Mouse (Mus musculus) CH12.LX (cell line): Measurements from ENCODE around the gene Shmt1. TPM values are rescaled to one million over a fixed set of nuclear protein-coding genes. Genes with fewer than 3 reads are reported as not detected.

Experiments used
- DNase-seq: peaks from one replicate; pipeline ENCODE4 v3.0.0-alpha.2; 2013; ENCODE audit errors: extremely low read depth
- H3K27ac ChIP-seq: 2 replicates; pipeline ENCODE4 v1.5.1; 2012; ENCODE audit warnings: low read depth, mild to moderate bottlenecking, control low read depth, moderate library complexity; ENCODE audit not compliant: insufficient read depth
- H3K27me3 ChIP-seq: replicated peaks from 2 replicates; pipeline ENCODE3; 2012; ENCODE audit warnings: inconsistent platforms
- H3K36me3 ChIP-seq, 2 experiments: replicated peaks in 1 of 2; 2 replicates each; pipeline versions ENCODE3 to v1.6.1; 2012; ENCODE audit warnings: inconsistent platforms in 1 of 2, low read length in 1 of 2, mild to moderate bottlenecking in 1 of 2, mixed read lengths in 1 of 2, moderate library complexity in 1 of 2; ENCODE audit not compliant: control insufficient read depth in 1 of 2, insufficient read depth in 1 of 2
- H3K4me1 ChIP-seq, 2 experiments: 2 replicates each; pipeline ENCODE4 v1.6.1; 2012; ENCODE audit warnings: inconsistent platforms in 1 of 2, moderate library complexity in 1 of 2; ENCODE audit not compliant: insufficient read depth in 2 of 2, control insufficient read depth in 1 of 2
- H3K4me2 ChIP-seq: 2 replicates; pipeline ENCODE4 v1.6.1; 2012; ENCODE audit warnings: low read depth, mild to moderate bottlenecking, control low read depth; ENCODE audit not compliant: poor library complexity, insufficient read depth, severe bottlenecking
- H3K4me3 ChIP-seq, 3 experiments: fragments of 150-350 bp in 1 of 3; sonication (generic) in 1 of 3; replicated peaks in 1 of 3; 2 replicates each; pipeline versions ENCODE3 to v1.5.1; 2011 to 2012; ENCODE audit warnings: low read depth in 2 of 3, low read length in 2 of 3, mild to moderate bottlenecking in 2 of 3, moderate library complexity in 2 of 3, control low read depth in 1 of 3, improper control_type of control experiment in 1 of 3, inconsistent platforms in 1 of 3, mixed read lengths in 1 of 3; ENCODE audit not compliant: poor library complexity in 1 of 3
- H3K79me2 ChIP-seq: replicated peaks from 2 replicates; pipeline ENCODE4 v1.6.1; 2012; ENCODE audit warnings: mild to moderate bottlenecking, moderate library complexity; ENCODE audit not compliant: control insufficient read depth, poor library complexity, insufficient read depth, severe bottlenecking; ENCODE audit errors: extremely low read depth
- H3K9ac ChIP-seq: 2 replicates; pipeline ENCODE4 v1.6.1; 2012; ENCODE audit warnings: low read depth, mild to moderate bottlenecking, control low read depth, moderate library complexity; ENCODE audit not compliant: insufficient read depth
- H3K9me3 ChIP-seq: replicated peaks from 2 replicates; pipeline ENCODE3; 2012; ENCODE audit warnings: low read length, inconsistent platforms, mixed read lengths
- BHLHE40 ChIP-seq: IDR thresholded peaks from 2 replicates; pipeline ENCODE4 v1.6.1; 2011; ENCODE audit warnings: mild to moderate bottlenecking, low read depth, low read length, improper control_type of control experiment
- CHD1 ChIP-seq: IDR thresholded peaks from 2 replicates; pipeline ENCODE4 v1.6.1; 2012; ENCODE audit warnings: low read depth, low read length, improper control_type of control experiment, inconsistent platforms
- CHD2 ChIP-seq: IDR thresholded peaks from 2 replicates; pipeline ENCODE4 v1.6.1; 2011; ENCODE audit warnings: low read length, improper control_type of control experiment
- CTCF ChIP-seq, 2 experiments: IDR thresholded peaks in 1 of 2; conservative IDR thresholded peaks in 1 of 2; 2 replicates each; pipeline ENCODE4 v1.5.1; 2011 to 2012; ENCODE audit warnings: low read depth in 2 of 2, low read length in 2 of 2, improper control_type of control experiment in 1 of 2, inconsistent platforms in 1 of 2, mild to moderate bottlenecking in 1 of 2, moderate library complexity in 1 of 2
- ELF1 ChIP-seq: IDR thresholded peaks from 2 replicates; pipeline ENCODE4 v1.6.1; 2014; ENCODE audit warnings: low read depth, mild to moderate bottlenecking, inconsistent platforms, low read length, improper control_type of control experiment
- EP300 ChIP-seq: IDR thresholded peaks from 2 replicates; pipeline ENCODE4 v1.6.1; 2011; ENCODE audit warnings: low read length, improper control_type of control experiment
- GABPA ChIP-seq: IDR thresholded peaks from 2 replicates; pipeline ENCODE4 v1.6.1; 2012; ENCODE audit warnings: low read depth, low read length, improper control_type of control experiment, inconsistent platforms; ENCODE audit not compliant: insufficient replicate concordance
- HCFC1 ChIP-seq: IDR thresholded peaks from 2 replicates; pipeline ENCODE4 v1.6.1; 2012; ENCODE audit warnings: low read depth, mild to moderate bottlenecking, inconsistent platforms, low read length, improper control_type of control experiment
- JUN ChIP-seq: IDR thresholded peaks from 2 replicates; pipeline ENCODE4 v1.6.1; 2011; ENCODE audit warnings: low read depth, mild to moderate bottlenecking, low read length, improper control_type of control experiment, moderate library complexity; ENCODE audit not compliant: insufficient read depth
- JUND ChIP-seq: conservative IDR thresholded peaks from 2 replicates; pipeline ENCODE4 v1.6.1; 2011; ENCODE audit warnings: low read depth, low read length, improper control_type of control experiment
- MAFK ChIP-seq: IDR thresholded peaks from 2 replicates; pipeline ENCODE4 v1.6.1; 2011; ENCODE audit warnings: low read length, improper control_type of control experiment; ENCODE audit not compliant: insufficient replicate concordance
- MAX ChIP-seq: IDR thresholded peaks from 2 replicates; pipeline ENCODE4 v1.6.1; 2011; ENCODE audit warnings: low read length, improper control_type of control experiment
- MAZ ChIP-seq: IDR thresholded peaks from 2 replicates; pipeline ENCODE4 v1.6.1; 2012; ENCODE audit warnings: low read depth, mild to moderate bottlenecking, inconsistent platforms, low read length, improper control_type of control experiment, moderate library complexity
- MXI1 ChIP-seq: IDR thresholded peaks from 2 replicates; pipeline ENCODE4 v1.6.1; 2011; ENCODE audit warnings: mild to moderate bottlenecking, low read depth, low read length, improper control_type of control experiment
- MYC ChIP-seq: IDR thresholded peaks from 2 replicates; pipeline ENCODE4 v1.6.1; 2011; ENCODE audit warnings: low read depth, mild to moderate bottlenecking, improper control_type of control experiment, low read length
- NELFE ChIP-seq: IDR thresholded peaks from 2 replicates; pipeline ENCODE4 v1.6.1; 2011; ENCODE audit warnings: low read depth, low read length, improper control_type of control experiment
- PAX5 ChIP-seq: IDR thresholded peaks from 2 replicates; pipeline ENCODE4 v1.6.1; 2012; ENCODE audit warnings: low read length, inconsistent platforms, mixed read lengths
- POLR2A ChIP-seq: IDR thresholded peaks from 2 replicates; pipeline ENCODE4 v1.6.1; 2011; ENCODE audit warnings: low read depth, mild to moderate bottlenecking, improper control_type of control experiment, low read length
- POLR2AphosphoS2 ChIP-seq: IDR thresholded peaks from 2 replicates; pipeline ENCODE4 v1.6.1; 2011; ENCODE audit warnings: low read depth, low read length, improper control_type of control experiment
- RAD21 ChIP-seq: IDR thresholded peaks from 2 replicates; pipeline ENCODE4 v1.6.1; 2011; ENCODE audit warnings: low read depth, mild to moderate bottlenecking, low read length, improper control_type of control experiment, moderate library complexity
- RCOR1 ChIP-seq: conservative IDR thresholded peaks from 2 replicates; pipeline ENCODE4 v1.6.1; 2012; ENCODE audit warnings: low read depth, mild to moderate bottlenecking, inconsistent platforms, low read length, improper control_type of control experiment
- SIN3A ChIP-seq: IDR thresholded peaks from 2 replicates; pipeline ENCODE4 v1.6.1; 2012; ENCODE audit warnings: low read length, improper control_type of control experiment, inconsistent platforms
- SMC3 ChIP-seq: IDR thresholded peaks from 2 replicates; pipeline ENCODE4 v1.6.1; 2011; ENCODE audit warnings: low read depth, low read length, improper control_type of control experiment
- TBP ChIP-seq: conservative IDR thresholded peaks from 2 replicates; pipeline ENCODE4 v1.6.1; 2011; ENCODE audit warnings: low read depth, low read length, improper control_type of control experiment
- TCF12 ChIP-seq: IDR thresholded peaks from 2 replicates; pipeline ENCODE4 v1.6.1; 2014; ENCODE audit warnings: low read depth, mild to moderate bottlenecking, inconsistent platforms, low read length, improper control_type of control experiment
- UBTF ChIP-seq: IDR thresholded peaks from 2 replicates; pipeline ENCODE4 v1.6.1; 2012; ENCODE audit warnings: low read depth, mild to moderate bottlenecking, inconsistent platforms, low read length, improper control_type of control experiment, moderate library complexity
- USF1 ChIP-seq: IDR thresholded peaks from 2 replicates; pipeline ENCODE4 v1.6.1; 2014; ENCODE audit warnings: low read depth, mild to moderate bottlenecking, inconsistent platforms, low read length, improper control_type of control experiment
- USF2 ChIP-seq: conservative IDR thresholded peaks from 2 replicates; pipeline ENCODE4 v1.6.1; 2011; ENCODE audit warnings: low read depth, low read length, improper control_type of control experiment
- ZC3H11A ChIP-seq: IDR thresholded peaks from 2 replicates; pipeline ENCODE4 v1.6.1; 2012; ENCODE audit warnings: low read depth, mild to moderate bottlenecking, inconsistent platforms, low read length, improper control_type of control experiment
- ZKSCAN1 ChIP-seq: IDR thresholded peaks from 2 replicates; pipeline ENCODE4 v1.6.1; 2012; ENCODE audit warnings: low read depth, inconsistent platforms, low read length, improper control_type of control experiment, borderline replicate concordance
- ZMIZ1 ChIP-seq: IDR thresholded peaks from 2 replicates; pipeline ENCODE4 v1.6.1; 2012; ENCODE audit warnings: low read depth, mild to moderate bottlenecking, inconsistent platforms, low read length, improper control_type of control experiment
- ZNF384 ChIP-seq: IDR thresholded peaks from 2 replicates; pipeline ENCODE4 v1.6.1; 2012; ENCODE audit warnings: low read depth, low read length, improper control_type of control experiment, inconsistent platforms
- dilution Hi-C: fragments of 300-500 bp; cut with MboI; formaldehyde crosslinking; loops from 2 replicates; pipeline ENCODE4 v1.14.3; 2020; ENCODE audit warnings: low sequenced_read_pairs; ENCODE audit not compliant: extremely low pct_unique_long_range_greater_than_20kb, extremely low pct_ligation_motif_present
- in situ Hi-C: fragments of 300-500 bp; cut with MboI; formaldehyde crosslinking; loops from 3 replicates; pipeline ENCODE4 v1.14.3; 2019; ENCODE audit warnings: low sequenced_read_pairs, low pct_ligation_motif_present, low pct_unique_long_range_greater_than_20kb, mixed read lengths
- polyA plus RNA-seq: library from polyadenylated mRNA; unstranded; fragments of >175 nt; gene quantifications from 2 replicates; pipeline ENCODE4 v1.2.1, GENCODE M21; 2012; ENCODE audit warnings: low read depth; ENCODE audit not compliant: insufficient read length
- total RNA-seq, 2 experiments: library from RNA; depleted of rRNA; stranded (reverse); fragments of 300-350 nt in 1 of 2; fragments of >200 nt in 1 of 2; gene quantifications; 2 replicates each; pipeline ENCODE4 v1.2.3; 2012 to 2014

Shmt1 gene
- total and polyA plus RNA-seq, 3 experiments = 136 to 197 (median 178) TPM

GRCm38 (mm10) chr11:60816398-60816797 is 4.9 kb upstream of the Shmt1 start:
- Histone ChIP-seq H3K9ac (no peak overlapping the region), H3K9me3 (peaks cover 6% of the 10 kb centered on the region), H3K4me1 (peaks cover 5% of the 10 kb centered on the region in 2 experiments; a peak in 2 of 4 replicates), H3K36me3 (no peaks in the 10 kb centered on the region), H3K27me3 (peaks cover 34% of the 10 kb centered on the region), H3K4me3 (no peak overlapping the region), H3K4me2 (no peak overlapping the region), H3K27ac (no peak overlapping the region), H3K79me2 (no peaks in the 10 kb centered on the region)
- dilution Hi-C loops (no loop called here), in situ Hi-C loops (no loop called here)
- no peak for TF ChIP-seq ZC3H11A
- TF ChIP-seq TBP = no peak
- no peak for TF ChIP-seq ELF1
- TF ChIP-seq ZMIZ1 = no peak
- TF ChIP-seq SMC3 = no peak
- TF ChIP-seq ZKSCAN1 = no peak
- TF ChIP-seq RCOR1 = no peak
- TF ChIP-seq CTCF (conservative IDR thresholded peaks at IDR 0.05 in 1 of 2, IDR thresholded peaks at IDR 0.05 in 1 of 2; ENCODE audit: low read depth in 2 of 2, low read length in 2 of 2) = no peak
- TF ChIP-seq MAZ = no peak
- no peak for DNase-seq

- peak; percentile 99 for DNase-seq
- Histone ChIP-seq H3K27me3 (peaks cover 8% of the 10 kb centered on the region), H3K27ac (peak overlapping the region; percentile 3; the same call in 1 of the 2 replicates), H3K79me2 (peaks cover 47% of the 10 kb centered on the region), H3K4me3 (peak overlapping the region; percentile 70 to 80 (median 72)), H3K9ac (peak overlapping the region; percentile 64), H3K4me2 (peak overlapping the region; percentile 99), H3K36me3 (peaks cover 4 to 22% of the 10 kb centered on the region in 2 experiments), H3K9me3 (peaks cover 4% of the 10 kb centered on the region), H3K4me1 (peaks cover 3 to 39% of the 10 kb centered on the region in 2 experiments; a peak in 3 of 4 replicates)
- dilution Hi-C loops = no loop called here
- in situ Hi-C loops = loop anchor here (5.0 kb wide), 1 partner anchor 34 kb away; the partner anchor contains the start of genes Smcr8 and Top3a
- peak; percentile 100 for TF ChIP-seq MXI1
- TF ChIP-seq JUND = no peak
- peak; percentile 73 for TF ChIP-seq HCFC1
- TF ChIP-seq POLR2AphosphoS2 = no peak
- no peak for TF ChIP-seq PAX5
- peak; percentile 75 for TF ChIP-seq NELFE
- TF ChIP-seq RAD21 = no peak
- no peak for TF ChIP-seq ZC3H11A
- TF ChIP-seq SMC3 = no peak
- TF ChIP-seq MAZ = peak; percentile 90; the same call in 1 of the 2 replicates
- peak; percentile 100 for TF ChIP-seq BHLHE40
- TF ChIP-seq UBTF = no peak; the same call in 1 of the 2 replicates
- TF ChIP-seq POLR2A = peak; percentile 88
- TF ChIP-seq USF2 = peak; percentile 95
- peak; percentile 96 for TF ChIP-seq USF1
- peak; percentile 99 for TF ChIP-seq SIN3A
- TF ChIP-seq MAX = peak; percentile 100
- TF ChIP-seq MYC = peak; percentile 99
- peak; percentile 98 for TF ChIP-seq ZNF384
- no peak for TF ChIP-seq MAFK
- peak; percentile 74; the same call in 1 of the 2 replicates for TF ChIP-seq RCOR1
- TF ChIP-seq GABPA = no peak
- TF ChIP-seq CTCF (conservative IDR thresholded peaks at IDR 0.05 in 1 of 2, IDR thresholded peaks at IDR 0.05 in 1 of 2; ENCODE audit: low read depth in 2 of 2, low read length in 2 of 2) = no peak
- peak; percentile 75 for TF ChIP-seq TCF12
- TF ChIP-seq JUN = no peak
- peak; percentile 71; the same call in 1 of the 2 replicates for TF ChIP-seq CHD2
- TF ChIP-seq CHD1 = no peak
- TF ChIP-seq EP300 = no peak
- TF ChIP-seq ELF1 = peak; percentile 74
These were observed 461 bp downstream of the Shmt1 start for GRCm38 (mm10) chr11:60811054-60811460.
